Mouse (Mus musculus) megakaryocyte, embryonic 14.5 days (primary cell): ENCODE results near the gene Asna1.

ENCODE experiments used
- FLI1 ChIP-seq: IDR thresholded peaks from 2 replicates; pipeline ENCODE4 v1.6.1; 2012; ENCODE audit warnings: low read length, inconsistent platforms, mixed read lengths
- GATA1 ChIP-seq: IDR thresholded peaks from 3 replicates; pipeline ENCODE4 v1.6.1; 2012; ENCODE audit warnings: mixed read lengths, low read length, inconsistent platforms, borderline replicate concordance

DNA sequence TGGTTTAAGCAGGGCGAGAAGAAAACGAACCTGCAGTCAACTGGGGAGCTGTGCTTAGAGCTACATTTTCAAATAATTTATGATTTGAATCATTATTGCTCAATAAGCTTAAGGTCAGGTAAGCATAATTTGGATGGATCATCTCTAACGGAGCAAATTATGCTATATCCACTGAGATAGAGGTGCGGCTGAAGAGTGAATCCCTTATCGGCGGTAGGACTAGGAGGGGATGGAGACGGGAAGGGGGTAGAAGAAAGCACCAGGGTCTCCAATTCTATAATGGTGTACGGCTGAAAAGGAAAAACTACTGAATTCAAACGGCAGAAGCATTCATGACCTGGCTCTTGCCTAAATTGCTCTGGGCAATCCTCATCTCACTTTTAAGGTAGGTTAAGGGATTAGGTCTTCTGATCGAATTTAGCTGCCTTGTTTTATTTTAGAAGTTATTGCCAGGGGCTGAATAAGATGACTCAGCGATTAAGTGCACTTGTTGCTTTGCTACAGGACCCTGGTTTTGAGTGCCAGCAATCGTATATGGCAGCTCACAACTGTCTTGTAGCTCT is 10.2 kb upstream of the Asna1 start:
- TF ChIP-seq FLI1 (no peak), GATA1 (no peak)
